Mouse (Mus musculus) embryonic facial prominence, embryonic 14.5 days (tissue): ENCODE data around the gene Eci2. TPM values are rescaled to one million over a fixed set of nuclear protein-coding genes. Genes with fewer than 3 reads are reported as not detected.
"Not testable (repeated sequence)": the region's sequence is repeated elsewhere in the genome, so short reads cannot be mapped to it uniquely, and the experiment has no call there.

ENCODE experiments used
- ATAC-seq: fragments of 200-750 bp; cut with Nextera tagmentation; 2 replicates; pipeline ENCODE4 v1.8.0; 2017; ENCODE audit warnings: low read depth, moderate number of reproducible peaks, moderate TSS enrichment
- DNase-seq: peaks from one replicate; pipeline ENCODE4 v3.0.0-alpha.2; 2015; ENCODE audit warnings: low spot score
- H3K27ac ChIP-seq: fragments of 300-500 bp; sonication (generic); replicated peaks from 2 replicates; pipeline ENCODE4 v1.5.1; 2014; ENCODE audit warnings: low read depth, mild to moderate bottlenecking, low read length, moderate library complexity
- H3K27me3 ChIP-seq: fragments of 300-500 bp; sonication (generic); replicated peaks from 2 replicates; pipeline ENCODE4 v1.6.1; 2014; ENCODE audit warnings: low read length; ENCODE audit not compliant: control insufficient read depth, insufficient read depth
- H3K36me3 ChIP-seq: fragments of 300-500 bp; sonication (generic); 2 replicates; pipeline ENCODE4 v1.6.1; 2014; ENCODE audit warnings: low read length, mixed read lengths; ENCODE audit not compliant: control insufficient read depth, insufficient read depth
- H3K4me1 ChIP-seq: fragments of 300-500 bp; sonication (generic); 2 replicates; pipeline ENCODE4 v1.6.1; 2014; ENCODE audit warnings: antibody characterized with exemption, low read length; ENCODE audit not compliant: control insufficient read depth, insufficient read depth
- H3K4me2 ChIP-seq: fragments of 300-500 bp; sonication (generic); 2 replicates; pipeline ENCODE4 v1.6.1; 2014; ENCODE audit warnings: low read depth, mild to moderate bottlenecking, low read length, moderate library complexity, mixed read lengths
- H3K4me3 ChIP-seq: fragments of 300-500 bp; sonication (generic); 2 replicates; pipeline ENCODE4 v1.5.1; 2014; ENCODE audit warnings: low read depth, mild to moderate bottlenecking, low read length
- H3K9ac ChIP-seq: fragments of 300-500 bp; sonication (generic); 2 replicates; pipeline ENCODE4 v1.6.1; 2014; ENCODE audit warnings: low read depth, mild to moderate bottlenecking, low read length, moderate library complexity, mixed read lengths
- H3K9me3 ChIP-seq: fragments of 300-500 bp; sonication (generic); 2 replicates; pipeline ENCODE4 v1.6.1; 2016; ENCODE audit warnings: low read length; ENCODE audit not compliant: control insufficient read depth
- whole genome bisulfite sequencing: fragments of 180-500 bp; shearing (Covaris S2); extraction: QIAGEN DNeasy Blood & Tissue Kit; methylation state at CpG from one replicate; pipeline ENCODE4 v1.1.7; 2014; 5-methylcytosine and 5-hydroxymethylcytosine counted together
- polyA plus RNA-seq: library from polyadenylated mRNA; unstranded; fragments of >200 nt; fragmentation: Nextera tagmentation; extraction: Ambion mirVana; gene quantifications from 2 replicates; pipeline ENCODE4 v1.2.1, GENCODE M21; 2014

Gene Eci2
- polyA plus RNA-seq, 1 experiment from 2014 or later: 129 TPM

GRCm38 (mm10) chr13:34963511-34964397 lies 63.1 kb downstream of the Eci2 start, which contains the start of gene Eci3:
Gene Eci3, minus strand, starts transcription at chr13:34963810.
- H3K36me3 ChIP-seq: no peaks in the 10 kb centered on the region
- peak within 1 kb of the TSS; percentile 45 for H3K4me3 ChIP-seq
- no peak within 1 kb of the TSS for H3K27ac ChIP-seq
- peak within 1 kb of the TSS; percentile 59 for H3K9ac ChIP-seq
- H3K27me3 ChIP-seq: peaks cover 13% of the 10 kb centered on the region; the same call in 1 of the 2 replicates
- DNase-seq (peak; percentile 82), ATAC-seq (peak; percentile 79)
- H3K4me2 ChIP-seq: peak within 1 kb of the TSS; percentile 66
- WGBS: 7% methylated on average over 32 of the region's 32 CpGs
- peaks cover 5% of the 10 kb centered on the region; the same call in 1 of the 2 replicates for H3K4me1 ChIP-seq
- H3K9me3 ChIP-seq: no peaks in the 10 kb centered on the region

GRCm38 (mm10) chr13:34960996-34961770 lies 65.7 kb downstream of the Eci2 start:
- 76% methylated on average over 4 of the region's 4 CpGs for WGBS
- peaks cover 5% of the 10 kb centered on the region; the same call in 1 of the 2 replicates for H3K4me1 ChIP-seq
- H3K4me2 ChIP-seq: no peak overlapping the region

GRCm38 (mm10) chr13:34958158-34958557 lies 68.7 kb downstream of the Eci2 start:
- not testable (repeated sequence) for ATAC-seq, DNase-seq, H3K4me3 ChIP-seq, H3K4me1 ChIP-seq, H3K27me3 ChIP-seq, H3K36me3 ChIP-seq, H3K9me3 ChIP-seq, H3K4me2 ChIP-seq, H3K27ac ChIP-seq, H3K9ac ChIP-seq
- 85% methylated on average over 3 of the region's 3 CpGs for WGBS

More at GRCm38 (mm10) chr13:34960996-34961770, 65.7 kb downstream of the Eci2 start:
- Histone ChIP-seq H3K4me3 (no peak overlapping the region), H3K9me3 (no peaks in the 10 kb centered on the region), H3K27ac (no peak overlapping the region), H3K27me3 (peaks cover 10% of the 10 kb centered on the region; the same call in 1 of the 2 replicates), H3K9ac (no peak overlapping the region), H3K36me3 (no peaks in the 10 kb centered on the region)
- no peak for ATAC-seq
- DNase-seq: no peak

GRCm38 (mm10) chr13:34956901-34957300 lies 70.0 kb downstream of the Eci2 start:
- Histone ChIP-seq H3K27ac (no peak overlapping the region), H3K36me3 (no peaks in the 10 kb centered on the region), H3K4me1 (no peaks in the 10 kb centered on the region), H3K9me3 (no peaks in the 10 kb centered on the region), H3K4me3 (no peak overlapping the region), H3K27me3 (no peaks in the 10 kb centered on the region), H3K4me2 (no peak overlapping the region), H3K9ac (no peak overlapping the region)
- ATAC-seq: no peak
- no peak for DNase-seq
- 90% methylated on average over 4 of the region's 4 CpGs for WGBS

DNA sequence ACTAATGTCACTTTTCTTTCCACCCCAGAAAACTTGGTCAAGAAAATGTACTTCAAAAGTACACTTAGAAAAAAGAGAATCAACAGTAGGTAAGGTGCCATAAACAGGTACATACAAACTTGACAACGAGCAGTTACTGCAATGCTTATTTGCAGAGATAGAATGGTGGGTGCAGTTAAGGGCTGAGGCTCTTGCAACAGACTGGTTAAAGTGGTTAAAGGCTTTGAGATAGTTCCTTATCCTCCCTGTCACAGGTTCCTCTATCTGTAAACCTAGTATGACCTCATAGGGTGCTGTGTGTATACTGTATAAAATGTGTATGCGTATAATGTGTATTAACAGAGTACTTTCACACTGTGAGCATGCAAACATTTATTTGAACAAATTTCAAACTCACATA lies 75.5 kb downstream of the Eci2 start:
- not testable (repeated sequence) for H3K4me3 ChIP-seq, ATAC-seq, H3K36me3 ChIP-seq, H3K27me3 ChIP-seq, H3K4me1 ChIP-seq, H3K9ac ChIP-seq, H3K9me3 ChIP-seq, H3K27ac ChIP-seq, DNase-seq, H3K4me2 ChIP-seq
- 92% methylated on average over 2 of the region's 2 CpGs for WGBS

GRCm38 (mm10) chr13:34942370-34942769 lies 84.5 kb downstream of the Eci2 start:
- ATAC-seq: no peak
- no peak overlapping the region for H3K4me3 ChIP-seq

DNA sequence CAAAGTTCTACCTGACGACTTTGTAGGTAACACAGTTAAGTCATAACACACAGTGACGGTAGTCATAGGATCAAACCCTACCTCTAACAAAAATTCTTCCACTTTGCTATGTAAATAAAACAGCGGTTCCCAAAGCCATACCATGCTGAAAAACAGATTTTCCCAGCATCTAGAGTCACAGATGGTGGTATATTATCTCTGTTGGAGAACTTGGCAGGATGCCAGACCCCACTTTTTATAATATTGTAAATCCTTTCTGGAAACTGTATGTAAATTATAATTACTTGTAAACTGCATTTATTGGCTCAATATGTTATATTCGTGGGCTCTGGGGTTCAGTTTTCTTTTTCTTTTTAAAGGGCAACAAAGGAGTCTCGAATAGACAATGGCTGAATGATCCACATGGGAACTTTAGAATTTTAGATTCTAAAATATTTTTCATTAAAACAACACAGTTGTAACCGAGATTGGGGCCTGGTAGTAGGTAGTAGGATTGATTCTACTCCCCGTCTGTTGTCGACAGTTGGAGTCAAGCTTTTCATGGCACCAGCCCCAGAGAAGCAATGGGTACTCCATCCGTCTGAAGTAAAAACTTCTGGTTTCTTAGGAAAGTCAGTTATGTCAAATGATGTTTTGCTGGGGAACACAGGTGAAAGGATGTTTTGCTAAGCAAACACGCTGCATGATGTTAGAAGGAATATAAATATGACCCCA lies 91.8 kb downstream of the Eci2 start:
- Histone ChIP-seq H3K36me3 (no peaks in the 10 kb centered on the region), H3K9ac (no peak overlapping the region), H3K4me3 (no peak overlapping the region), H3K4me1 (no peaks in the 10 kb centered on the region), H3K27ac (no peak overlapping the region), H3K9me3 (no peaks in the 10 kb centered on the region), H3K4me2 (no peak overlapping the region), H3K27me3 (no peaks in the 10 kb centered on the region)
- no peak for ATAC-seq
- DNase-seq: peak; percentile 28
- WGBS: 56% methylated on average over 10 of the region's 10 CpGs

More at GRCm38 (mm10) chr13:34942370-34942769, 84.5 kb downstream of the Eci2 start:
- no peaks in the 10 kb centered on the region for H3K36me3 ChIP-seq
- no peak overlapping the region for H3K9ac ChIP-seq
- no peak overlapping the region for H3K4me2 ChIP-seq
- no peaks in the 10 kb centered on the region for H3K27me3 ChIP-seq
- no peak for DNase-seq
- H3K9me3 ChIP-seq: no peaks in the 10 kb centered on the region
- H3K27ac ChIP-seq: no peak overlapping the region
- no peaks in the 10 kb centered on the region for H3K4me1 ChIP-seq
